Mouse (Mus musculus): ENCODE results near the gene Nsmce1.

The Nsmce1 gene

GRCm38 (mm10) chr7:125490947-125491735 lies at the start of gene Nsmce1:
Gene Nsmce1, minus strand, starts transcription at chr7:125491596.
- peak; percentile 98 for DNase-seq

DNA sequence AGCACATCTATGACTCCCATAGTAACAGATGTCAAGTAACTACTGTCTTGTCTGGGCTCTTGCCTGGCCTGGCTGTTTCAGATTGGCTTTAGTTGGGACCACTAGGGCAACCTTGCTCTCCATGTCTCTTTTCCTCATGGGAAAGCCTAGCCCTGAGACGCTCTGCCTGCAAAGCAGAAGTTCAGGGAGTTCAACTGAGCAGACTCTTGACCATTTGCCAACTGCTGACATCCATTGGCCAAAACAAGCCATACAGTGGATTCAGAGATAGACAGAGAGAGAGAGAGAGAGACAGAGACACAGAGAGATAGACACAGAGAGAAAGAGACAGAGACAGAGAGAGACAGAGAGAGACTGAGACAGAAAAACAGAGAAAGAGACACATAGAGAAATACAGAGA lies 49.6 kb upstream of the Nsmce1 start:
- DNase-seq: no peak

DNA sequence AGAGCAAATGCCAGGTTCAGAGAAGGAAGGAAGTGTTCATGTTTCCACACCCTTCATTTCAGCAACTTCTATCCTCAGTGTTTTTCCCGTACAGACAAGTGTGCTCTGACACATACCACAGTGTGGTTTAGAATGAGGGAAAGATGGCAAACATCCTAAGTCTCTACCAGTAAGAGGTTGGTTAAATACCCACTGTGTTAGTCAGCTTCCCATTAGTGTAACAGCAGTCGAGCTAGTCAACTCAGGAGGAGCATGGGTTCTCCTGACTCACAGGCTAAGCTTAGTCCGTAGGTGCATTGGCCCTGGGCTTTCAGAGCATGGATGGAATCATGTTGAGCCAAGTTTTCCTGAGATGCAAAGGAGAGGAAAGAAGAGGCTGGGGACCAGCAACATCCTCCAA lies 48.0 kb upstream of the Nsmce1 start:
- DNase-seq: no peak

- no peak for DNase-seq
Observed at GRCm38 (mm10) chr7:125527901-125528580, 36.6 kb upstream of the Nsmce1 start.

GRCm38 (mm10) chr7:125527186-125527585 lies 35.8 kb upstream of the Nsmce1 start:
- DNase-seq: no peak

- no peak for DNase-seq
Observed at GRCm38 (mm10) chr7:125523051-125523450, 31.7 kb upstream of the Nsmce1 start.

DNA sequence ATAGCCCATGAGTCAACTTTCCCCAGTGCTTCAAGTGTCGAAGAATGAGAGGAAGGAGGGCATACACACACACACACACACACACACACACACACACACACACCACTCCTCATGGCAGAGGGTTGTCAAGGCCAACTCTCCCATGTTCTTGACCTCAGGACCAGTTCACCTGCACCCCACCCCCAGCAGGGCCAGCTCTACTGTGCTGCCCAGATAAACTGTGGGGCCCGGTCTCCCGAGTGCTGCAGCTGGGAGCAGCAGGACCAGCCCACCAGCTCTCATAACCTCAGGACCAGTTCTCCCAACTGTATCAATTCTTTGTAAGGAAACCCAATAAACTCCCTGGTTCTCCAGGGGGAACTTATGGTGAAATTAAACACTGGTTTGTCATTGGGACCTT lies 28.3 kb upstream of the Nsmce1 start:
- DNase-seq: no peak

GRCm38 (mm10) chr7:125517470-125517869 lies 26.1 kb upstream of the Nsmce1 start:
- no peak for DNase-seq

DNA sequence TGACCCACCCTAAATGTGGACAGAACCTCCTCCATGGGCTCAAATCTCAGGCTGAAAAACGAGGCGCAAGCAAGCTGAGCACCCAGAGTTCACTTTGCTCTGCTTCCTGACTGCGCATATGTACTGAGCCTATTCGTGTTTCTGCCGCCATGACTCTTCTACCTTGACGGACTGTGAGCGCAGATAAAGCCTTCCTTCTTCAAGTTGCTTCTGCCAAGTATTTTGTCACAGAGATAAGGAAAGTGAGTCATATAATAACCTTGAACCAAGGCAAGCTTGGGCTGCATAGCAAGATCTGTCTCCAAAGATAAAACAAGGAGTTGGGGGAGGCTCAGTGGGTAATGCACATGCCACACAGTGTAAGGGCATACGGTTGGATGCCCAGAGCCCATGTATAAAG lies 25.3 kb upstream of the Nsmce1 start:
- DNase-seq: no peak

- no peak for DNase-seq
Observed at GRCm38 (mm10) chr7:125515081-125515853, 23.9 kb upstream of the Nsmce1 start.

GRCm38 (mm10) chr7:125511852-125512251 lies 20.5 kb upstream of the Nsmce1 start:
- no peak for DNase-seq

DNA sequence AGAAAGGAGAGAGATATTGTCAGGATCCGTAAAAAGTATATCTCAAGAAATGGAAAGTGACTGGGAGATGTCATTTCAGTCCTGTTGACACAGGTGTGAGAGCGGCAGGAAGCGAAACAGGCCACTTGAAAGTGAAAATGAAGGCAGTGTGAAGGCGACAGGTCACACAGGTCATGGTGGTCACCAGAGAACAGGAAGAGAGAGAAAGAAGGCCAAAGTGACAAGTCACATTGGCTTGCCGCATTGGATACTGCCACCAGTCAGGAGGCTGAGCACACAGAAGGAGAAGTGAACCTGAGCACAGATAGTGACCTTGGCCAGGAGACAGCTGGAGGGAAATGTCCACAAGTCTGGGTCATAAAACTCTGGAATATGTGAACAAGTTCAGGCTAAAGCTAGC lies 20.0 kb upstream of the Nsmce1 start:
- DNase-seq: no peak

GRCm38 (mm10) chr7:125507279-125507678 lies 15.9 kb upstream of the Nsmce1 start:
- DNase-seq: no peak

DNA sequence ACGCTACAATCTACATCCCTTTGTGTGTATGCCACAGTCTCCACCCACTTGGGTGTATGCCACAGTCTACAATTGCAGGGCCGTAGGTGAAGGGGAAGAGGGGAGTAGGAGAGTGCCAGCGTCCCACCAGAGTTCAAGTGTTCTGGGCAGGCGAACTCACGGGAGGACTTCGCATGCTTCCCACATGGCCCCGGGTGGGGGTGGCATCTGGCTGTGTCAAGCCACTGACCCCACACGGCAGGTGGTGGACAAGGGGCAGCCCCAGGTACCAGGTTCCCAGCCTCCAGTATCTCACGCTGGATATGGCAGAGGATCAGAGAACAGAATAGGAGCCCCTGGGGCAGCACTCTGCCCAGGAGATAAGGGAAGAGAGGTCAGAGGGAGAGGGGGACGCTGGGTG lies 14.2 kb upstream of the Nsmce1 start:
- DNase-seq: no peak

GRCm38 (mm10) chr7:125504618-125505017 lies 13.2 kb upstream of the Nsmce1 start:
- DNase-seq: no peak

GRCm38 (mm10) chr7:125503374-125504092 lies 12.1 kb upstream of the Nsmce1 start:
- DNase-seq: no peak

- DNase-seq: no peak
Observed at GRCm38 (mm10) chr7:125500879-125501278, 9.5 kb upstream of the Nsmce1 start.

GRCm38 (mm10) chr7:125499927-125500868 lies 8.8 kb upstream of the Nsmce1 start:
- DNase-seq: no peak

DNA sequence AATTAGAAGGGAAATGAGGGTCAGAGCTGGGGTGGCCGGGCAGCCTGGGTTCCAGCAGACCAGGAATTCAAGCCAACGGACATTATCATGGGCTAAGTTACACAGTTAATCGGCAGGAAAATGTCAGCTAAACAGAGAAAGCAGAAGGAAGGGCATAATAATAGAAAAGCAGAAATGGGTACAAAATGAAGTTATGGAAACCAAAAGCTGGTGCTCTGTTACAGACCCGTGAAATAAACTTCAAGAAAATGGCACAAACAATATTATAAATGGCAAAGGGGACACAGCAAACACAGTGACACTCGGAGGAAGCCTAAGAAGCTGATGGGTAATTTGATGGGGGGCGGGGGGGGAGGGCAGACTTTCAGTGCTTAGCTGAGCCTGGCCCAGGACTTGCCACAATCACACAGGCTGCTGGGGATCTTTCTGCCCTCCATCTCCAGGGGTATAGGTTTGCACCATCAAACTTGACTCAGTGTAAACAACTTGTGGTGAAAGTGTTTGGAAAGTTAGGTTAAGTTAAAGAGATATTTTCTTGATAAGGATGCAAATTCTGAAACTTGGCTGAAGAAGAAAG lies 4.6 kb upstream of the Nsmce1 start:
- no peak for DNase-seq

DNA sequence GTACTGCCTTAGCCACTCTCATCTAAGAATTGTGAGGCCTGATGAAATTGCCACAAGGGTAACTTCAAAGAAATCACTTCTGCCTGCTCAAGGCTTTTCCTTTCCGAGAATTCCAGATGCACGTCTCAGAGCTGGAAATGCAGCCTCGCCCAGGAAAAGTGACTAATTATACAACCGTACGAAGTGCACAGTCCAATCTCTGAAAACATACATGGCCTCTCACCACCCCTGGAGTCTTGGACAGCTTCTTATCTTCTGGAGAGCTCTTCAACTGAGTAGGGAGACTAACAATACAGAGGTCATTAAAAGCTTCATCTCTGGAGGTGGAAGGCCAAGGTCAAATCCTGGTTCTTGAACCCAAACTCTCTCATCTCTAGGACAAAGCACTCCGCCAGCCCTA lies 1.2 kb upstream of the Nsmce1 start:
- no peak for DNase-seq

- DNase-seq: no peak
Observed at GRCm38 (mm10) chr7:125491760-125492159, 364 bp upstream of the Nsmce1 start.

All from thymus, postnatal 25 days (tissue).